Mouse (Mus musculus) hematopoietic stem cell, adult 5-6 weeks (primary cell): ENCODE results near the gene Ndufc2. TPM values are rescaled to one million over a fixed set of nuclear protein-coding genes. Genes with fewer than 3 reads are reported as not detected.

Experiments
- ATAC-seq, 2 experiments: fragments of 125-278 bp in 1 of 2; replicated peaks in 1 of 2; 2 replicates each; pipeline ENCODE4 v1.8.0; 2016 to 2017; ENCODE audit warnings: inconsistent platforms in 2 of 2, mild to moderate bottlenecking in 2 of 2, moderate number of reproducible peaks in 2 of 2, low read depth in 1 of 2, moderate TSS enrichment in 1 of 2; ENCODE audit not compliant: low FRiP score in 2 of 2, poor library complexity in 2 of 2, severe bottlenecking in 2 of 2, insufficient read depth in 1 of 2, low TSS enrichment in 1 of 2
- total RNA-seq: library from RNA; stranded (forward); fragments of 172-1452, 232-1000 nt; gene quantifications from 2 replicates; pipeline ENCODE4 v1.2.3, GENCODE M21; 2017

The Ndufc2 gene
- total RNA-seq, 1 experiment from 2014 or later = 317 TPM

DNA sequence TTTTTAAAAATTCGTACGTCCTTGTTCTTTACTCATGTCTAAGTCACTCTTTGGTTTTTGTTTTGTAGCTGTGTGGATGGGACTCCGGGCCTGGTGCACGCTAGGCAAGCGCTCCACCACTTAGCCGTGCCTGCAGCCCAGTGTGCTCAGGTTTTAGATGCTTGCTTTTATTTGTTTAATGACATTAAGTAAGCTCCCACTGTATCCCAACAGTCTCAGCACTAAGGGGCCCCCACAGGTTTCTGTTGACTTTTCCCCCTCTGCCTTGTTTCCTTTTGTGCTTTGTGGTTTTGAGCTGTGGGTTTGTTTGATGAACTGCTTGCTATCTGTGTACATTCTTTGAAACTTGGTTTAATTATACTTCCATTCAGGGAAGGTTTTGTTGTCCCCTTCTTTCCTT, 52.4 kb downstream of the Ndufc2 start:
- no peak for ATAC-seq

DNA sequence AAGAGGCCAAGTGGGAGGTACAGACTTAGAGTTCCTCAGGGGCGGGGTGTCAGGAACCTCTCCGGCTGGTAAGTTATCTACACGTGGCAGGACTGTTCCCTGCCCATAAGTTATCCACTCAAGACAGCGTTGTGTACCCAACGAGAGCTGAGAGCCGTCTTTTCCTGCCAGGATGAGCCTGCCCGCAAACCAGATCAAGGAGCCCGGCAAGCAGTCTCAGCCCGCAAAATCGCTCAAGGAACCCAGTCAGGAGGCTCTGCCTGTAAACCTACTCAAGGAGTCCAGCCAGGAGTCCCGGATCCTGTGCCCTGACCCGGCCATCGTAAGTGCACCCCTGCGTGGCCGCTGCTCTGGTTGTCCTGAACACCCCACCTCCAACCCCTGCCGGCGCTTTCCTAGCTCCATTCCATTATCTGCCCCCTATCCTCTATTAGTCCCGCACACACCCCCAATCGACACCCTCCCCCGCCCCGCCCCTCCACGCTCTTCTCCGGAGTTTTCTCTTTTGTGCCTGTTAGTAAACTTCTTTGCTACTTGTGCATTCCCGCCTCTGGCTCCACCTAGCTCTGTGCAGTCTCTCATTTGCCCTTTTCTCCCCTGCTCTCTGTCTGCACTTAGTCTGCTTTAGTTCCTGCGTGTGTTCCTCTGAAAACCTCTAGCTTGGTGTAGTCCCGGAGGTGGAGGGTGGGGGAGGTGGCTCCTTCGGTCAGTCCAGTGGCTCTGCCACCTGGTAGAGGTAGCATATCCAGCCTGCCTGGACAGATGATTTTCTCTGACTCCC, 53.5 kb downstream of the Ndufc2 start:
- peak; percentile 67 to 80 for ATAC-seq

DNA sequence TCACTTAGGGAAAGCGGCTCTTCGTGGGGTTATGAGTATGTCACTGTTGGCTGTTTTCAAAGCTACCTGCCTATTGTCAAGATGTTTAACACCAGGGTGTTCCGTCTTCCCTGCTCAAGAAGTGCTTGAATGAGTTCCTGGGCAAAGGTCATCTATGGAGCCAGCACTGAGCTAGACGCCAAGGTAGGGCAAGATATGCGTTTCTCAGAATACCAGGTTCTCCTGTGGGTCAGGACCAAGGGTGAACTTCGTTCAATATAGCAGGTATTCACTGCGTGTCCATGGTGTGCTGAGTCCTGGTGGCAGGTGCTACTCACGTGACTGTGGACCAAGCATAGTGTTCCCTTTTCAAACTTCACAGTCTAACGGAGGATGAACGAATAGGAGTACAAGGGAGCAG, 55.0 kb downstream of the Ndufc2 start:
- no peak for ATAC-seq

DNA sequence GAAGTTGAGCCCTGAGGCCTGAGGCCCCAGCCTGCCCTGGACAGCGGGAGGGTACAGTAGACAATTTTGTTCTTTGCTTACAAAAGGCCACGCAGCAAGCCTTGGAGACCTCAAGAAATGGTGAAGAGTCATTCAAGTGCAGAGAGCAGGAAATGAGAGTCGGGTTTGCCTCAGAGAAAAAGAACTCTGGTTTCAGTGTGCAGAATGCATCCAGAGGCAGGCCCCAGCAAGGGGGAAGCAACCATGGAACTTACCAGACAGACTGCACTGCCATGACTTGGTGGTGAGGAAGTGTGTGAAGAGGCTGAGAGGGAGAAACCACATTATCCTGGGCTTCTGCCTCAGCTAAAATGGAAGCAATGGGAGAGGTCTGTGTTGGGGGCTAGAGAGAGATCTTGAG, 55.8 kb downstream of the Ndufc2 start:
- ATAC-seq = peak; percentile 12 to 35; a peak in 2 of 4 replicates

Other genes with a start within 250 kb of the Ndufc2 start
- gene Usp35, start 68.0 kb upstream of the Ndufc2 start, total RNA-seq = 0.84 TPM in 1 of 2 replicates, not detected in the other
- 1.6 and 1.9 TPM in 2 replicates for gene Kctd21, start 67.7 kb upstream of the Ndufc2 start, total RNA-seq
- gene Alg8, start 28.4 kb upstream of the Ndufc2 start, total RNA-seq = 26.4 and 39.6 TPM in 2 replicates
- gene Thrsp, start 17.7 kb downstream of the Ndufc2 start, total RNA-seq = not detected in 2 replicates
- gene Kctd14, start 51.3 kb downstream of the Ndufc2 start, total RNA-seq = 4.1 and 4.6 TPM in 2 replicates
- 51.4 and 55.4 TPM in 2 replicates for gene Ints4, start 81.0 kb downstream of the Ndufc2 start, total RNA-seq
- gene Aamdc, start 179.5 kb downstream of the Ndufc2 start, total RNA-seq = 49.9 and 80.4 TPM in 2 replicates
- gene Rsf1, start 179.9 kb downstream of the Ndufc2 start, total RNA-seq = 68.5 and 75.8 TPM in 2 replicates